Mouse (Mus musculus): ENCODE data around the gene Hlcs.

DNA sequence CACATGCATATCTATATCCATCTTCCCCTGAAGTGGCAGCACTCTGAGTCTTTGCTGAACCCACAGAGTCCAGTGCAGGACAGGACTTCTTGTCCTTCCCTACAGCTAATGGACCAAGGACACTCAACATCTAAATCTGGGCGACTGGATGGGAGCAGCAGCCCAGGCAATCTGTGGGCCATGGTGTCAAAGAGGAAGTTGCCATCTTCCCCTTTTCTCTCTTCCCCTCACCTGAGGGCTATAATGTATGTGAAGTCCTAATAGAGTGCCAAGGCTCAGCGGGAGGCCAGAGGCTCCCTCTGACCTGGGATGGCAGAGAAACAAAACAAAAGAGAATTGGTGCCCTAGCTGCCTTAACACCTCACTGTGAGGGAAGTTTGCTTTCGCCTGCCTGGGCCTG lies 29.4 kb downstream of the Hlcs start:
- TF ChIP-seq CTCF (conservative IDR thresholded peaks at IDR 0.05; ENCODE audit: low read length) (no peak), POU5F1 (IDR thresholded peaks at IDR 0.05; ENCODE audit: borderline replicate concordance, low read length) (no peak)
